Mouse (Mus musculus) liver, adult (tissue): ENCODE results near the gene Ripply3.
A peak's percentile ranks its signal among the peaks of the same experiment; 100 is the strongest.

Source experiments
- GATA4 ChIP-seq: IDR thresholded peaks from 2 replicates; pipeline ENCODE4 v1.6.1; 2014; ENCODE audit warnings: mild to moderate bottlenecking, low read length; ENCODE audit not compliant: insufficient replicate concordance

Gene Ripply3

GRCm38 (mm10) chr16:94311931-94312330 lies 16.3 kb upstream of the Ripply3 start:
- TF ChIP-seq GATA4: no peak

GRCm38 (mm10) chr16:94312663-94313228 lies 15.5 kb upstream of the Ripply3 start:
- TF ChIP-seq GATA4: 0 out of 2 replicates have a peak, but pooled peaks have one; percentile 23

- no peak for TF ChIP-seq GATA4
These were observed 14.8 kb upstream of the Ripply3 start, which contains the start of gene Hlcs for GRCm38 (mm10) chr16:94313229-94314030. Gene Hlcs, minus strand, starts transcription at chr16:94313571.

- TF ChIP-seq GATA4: no peak
These were observed 13.6 kb upstream of the Ripply3 start for GRCm38 (mm10) chr16:94314626-94315025.

- TF ChIP-seq GATA4: no peak
These were observed 13.0 kb upstream of the Ripply3 start for GRCm38 (mm10) chr16:94315215-94315614.

GRCm38 (mm10) chr16:94317752-94318151 lies 10.5 kb upstream of the Ripply3 start:
- TF ChIP-seq GATA4: peak; percentile 88; the same call in 1 of the 2 replicates

GRCm38 (mm10) chr16:94320223-94320622 lies 8.0 kb upstream of the Ripply3 start:
- TF ChIP-seq GATA4: no peak

GRCm38 (mm10) chr16:94323681-94324080 lies 4.5 kb upstream of the Ripply3 start:
- TF ChIP-seq GATA4: no peak

GRCm38 (mm10) chr16:94326008-94326407 lies 2.2 kb upstream of the Ripply3 start:
- no peak for TF ChIP-seq GATA4

- no peak for TF ChIP-seq GATA4
These were observed 954 bp downstream of the Ripply3 start for GRCm38 (mm10) chr16:94328881-94329867.

GRCm38 (mm10) chr16:94330429-94330828 lies 2.2 kb downstream of the Ripply3 start:
- TF ChIP-seq GATA4: no peak

GRCm38 (mm10) chr16:94331233-94331885 lies 3.1 kb downstream of the Ripply3 start:
- TF ChIP-seq GATA4: no peak

- TF ChIP-seq GATA4: no peak
These were observed 3.6 kb downstream of the Ripply3 start for GRCm38 (mm10) chr16:94331886-94332252.

- TF ChIP-seq GATA4: no peak
These were observed 7.4 kb downstream of the Ripply3 start for GRCm38 (mm10) chr16:94335656-94336055.

- TF ChIP-seq GATA4: no peak
These were observed 17.5 kb downstream of the Ripply3 start for GRCm38 (mm10) chr16:94345733-94346132.
